Mouse (Mus musculus) ES-Bruce4 (cell line): ENCODE measurements around the gene Lamc1.

Experiments
- CTCF ChIP-seq: IDR thresholded peaks from one replicate; pipeline ENCODE4 v1.8.1; 2011; ENCODE audit warnings: low read depth, low read length
- EP300 ChIP-seq: IDR thresholded peaks from 2 replicates; pipeline ENCODE4 v1.6.1; 2011; ENCODE audit warnings: low read depth, low read length; ENCODE audit not compliant: insufficient read depth
- POLR2A ChIP-seq: IDR thresholded peaks from one replicate; pipeline ENCODE4 v1.8.1; 2011; ENCODE audit warnings: low read length; ENCODE audit not compliant: insufficient read depth

- TF ChIP-seq POLR2A (no peak), CTCF (no peak), EP300 (no peak)
Measured at GRCm38 (mm10) chr1:153275466-153275865, 57.1 kb downstream of the Lamc1 start.
